Mouse (Mus musculus): ENCODE data around the gene Nipal1.

The Nipal1 gene

DNA sequence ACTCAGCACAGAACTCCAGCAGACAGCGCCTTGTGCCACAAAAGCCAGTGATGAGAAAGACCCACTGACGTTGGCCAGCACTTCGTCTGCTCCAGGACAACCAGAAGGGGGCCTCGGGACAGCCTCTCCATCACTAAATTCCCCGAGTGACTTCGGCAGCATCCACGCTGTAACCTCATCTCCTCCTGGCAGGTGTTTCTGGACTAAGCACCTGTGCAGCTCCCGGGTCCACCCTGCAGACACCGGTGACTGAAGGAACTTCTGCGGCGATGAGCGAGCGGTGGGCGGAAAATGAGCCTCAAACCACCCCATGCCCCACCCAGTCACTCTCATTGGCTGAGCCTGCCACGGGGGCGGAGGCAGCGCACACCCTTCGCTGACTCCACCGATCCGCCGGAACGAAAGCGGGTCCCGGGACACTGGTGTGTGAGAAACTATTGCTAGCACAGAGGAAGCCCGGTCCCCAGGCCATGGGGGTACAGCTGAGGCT, at the start of gene Nipal1:
Gene Nipal1 (plus strand): TSS at position 378 of the 490 bp plus-strand sequence.
- peak; percentile 67 for DNase-seq

DNA sequence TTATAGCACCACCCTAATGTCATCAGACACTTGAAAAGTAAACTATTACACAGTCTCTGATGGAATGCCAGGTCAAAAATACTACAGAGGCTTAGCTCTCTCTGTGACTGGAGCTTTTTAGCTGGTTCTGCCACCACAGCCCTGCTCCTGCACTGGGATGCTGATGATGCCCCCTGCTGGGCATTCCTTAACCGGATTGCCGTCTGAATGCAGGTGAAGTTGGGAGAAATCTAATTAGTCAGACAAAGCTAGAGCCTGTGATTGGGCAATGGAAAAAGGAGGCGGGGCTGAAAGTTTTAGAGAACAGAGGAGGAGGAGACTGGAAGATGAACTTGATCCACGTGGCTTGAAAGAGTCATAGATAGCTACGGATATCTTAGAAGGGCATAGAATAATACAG, 46.6 kb upstream of the Nipal1 start:
- DNase-seq: peak; percentile 77

DNA sequence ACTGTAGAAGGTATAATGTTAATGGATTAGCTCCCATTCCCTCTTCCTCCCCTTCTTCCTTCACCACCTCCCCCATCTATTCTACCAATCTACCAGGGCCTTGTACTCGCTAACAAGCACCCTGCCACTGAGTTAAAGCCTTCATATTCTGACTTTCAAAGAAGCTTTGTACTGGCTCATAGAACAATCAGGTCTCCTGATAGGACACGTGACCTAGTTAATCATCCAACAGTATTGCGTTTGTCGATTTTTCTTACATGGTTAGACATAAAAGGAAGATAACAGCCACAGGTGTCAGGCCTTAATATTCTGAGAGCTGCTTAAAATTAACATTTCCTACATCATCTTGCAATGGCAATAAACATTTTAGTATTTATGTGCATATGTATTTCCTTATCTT, 44.5 kb upstream of the Nipal1 start:
- DNase-seq: no peak

DNA sequence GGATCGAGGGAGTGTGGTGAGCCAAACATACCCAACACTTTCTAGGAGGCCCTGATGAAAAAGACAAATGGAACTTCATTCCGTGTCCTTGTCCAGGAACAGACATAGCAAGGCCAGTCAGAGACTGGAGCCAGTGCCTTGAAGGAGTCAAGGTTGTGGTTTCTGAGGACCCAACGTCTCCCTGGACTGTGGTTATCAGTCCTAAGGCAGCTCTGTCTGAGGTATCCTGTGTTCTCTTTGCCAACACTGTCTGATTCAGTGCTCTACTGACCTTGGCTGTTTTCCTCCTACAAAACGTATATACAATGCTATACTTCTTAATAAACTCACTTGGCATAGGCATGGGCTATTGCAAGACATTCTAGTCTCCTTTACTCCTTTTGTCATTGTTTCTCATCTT, 30.2 kb upstream of the Nipal1 start:
- DNase-seq: no peak

DNA sequence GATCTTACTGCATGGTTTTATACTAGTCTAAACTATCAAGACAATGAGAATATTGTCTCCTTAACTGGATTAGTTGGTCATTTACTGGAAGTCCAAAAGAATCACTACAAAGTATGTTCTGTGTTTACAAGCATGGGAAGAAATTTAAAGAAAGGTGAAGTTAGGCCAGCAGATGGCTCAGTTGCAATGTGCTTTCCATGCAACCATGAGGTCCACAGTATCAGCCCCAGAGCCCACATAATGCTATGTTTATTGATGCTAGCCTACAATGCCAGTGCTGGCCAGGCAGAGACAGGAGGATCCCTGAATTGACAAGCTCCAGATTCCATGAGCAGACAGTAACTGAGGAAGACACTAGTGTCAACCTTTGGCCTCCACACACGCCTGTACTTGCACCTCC, 26.6 kb upstream of the Nipal1 start:
- no peak for DNase-seq

DNA sequence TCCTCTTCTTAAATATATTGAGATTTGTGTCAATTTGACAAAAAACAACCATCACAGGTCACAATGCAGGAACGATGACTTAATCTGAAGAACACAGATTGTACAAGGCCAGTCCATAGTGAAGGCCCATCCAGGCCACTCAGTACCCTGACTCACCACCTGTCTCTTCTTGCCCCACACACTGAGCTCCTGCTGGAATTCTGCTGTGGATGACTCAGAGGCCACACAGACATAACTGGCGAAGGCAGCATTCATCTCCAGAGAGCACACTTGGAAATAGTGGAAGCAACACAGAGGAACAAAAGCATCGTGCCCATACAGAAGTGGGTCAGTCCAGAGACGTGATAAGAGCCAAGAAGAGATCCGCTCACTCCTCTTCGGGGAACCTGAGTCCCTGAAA, 17.6 kb upstream of the Nipal1 start:
- no peak for DNase-seq

DNA sequence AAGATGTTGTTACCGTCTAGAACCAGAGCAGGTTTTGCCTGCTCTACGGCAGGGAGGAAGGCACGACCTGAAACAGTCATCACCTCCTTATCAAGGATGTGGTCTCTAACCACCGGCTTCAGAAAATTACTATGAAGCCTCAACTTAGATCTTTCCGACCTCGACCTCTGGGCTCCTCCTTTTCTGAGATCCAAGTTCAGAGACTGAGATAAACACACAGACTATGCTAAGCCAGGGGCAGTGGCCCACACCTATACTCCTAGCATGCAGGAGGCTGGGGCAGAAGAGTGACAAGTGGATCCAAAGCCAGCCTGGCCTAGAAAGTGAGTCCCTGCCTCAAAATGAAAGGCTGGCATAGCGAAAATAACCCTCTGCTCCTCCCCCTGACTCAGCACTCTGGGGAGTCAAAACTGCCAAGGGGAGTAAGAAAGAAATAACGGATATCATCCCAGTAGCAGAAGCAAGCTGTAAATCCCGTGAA, 12.8 kb upstream of the Nipal1 start:
- DNase-seq: no peak

DNA sequence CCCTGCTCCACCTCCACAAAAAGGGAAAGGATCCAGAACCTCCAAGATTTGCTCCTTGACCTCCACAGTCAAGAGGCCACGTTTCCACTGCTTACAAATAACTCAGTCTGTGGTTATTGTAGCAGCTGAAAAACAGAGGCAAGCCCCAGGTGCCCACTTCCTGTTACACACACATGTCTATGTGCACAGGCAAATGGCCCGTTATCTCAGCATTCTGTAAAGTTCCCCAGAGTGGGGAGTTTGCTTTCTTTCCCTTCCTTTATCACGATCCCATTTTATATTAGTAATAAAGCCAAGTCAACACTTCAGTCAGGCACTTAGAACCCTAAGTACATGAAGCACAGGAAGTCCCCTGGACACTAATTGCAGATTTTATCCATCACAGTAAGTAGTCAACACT, 11.5 kb upstream of the Nipal1 start:
- no peak for DNase-seq

DNA sequence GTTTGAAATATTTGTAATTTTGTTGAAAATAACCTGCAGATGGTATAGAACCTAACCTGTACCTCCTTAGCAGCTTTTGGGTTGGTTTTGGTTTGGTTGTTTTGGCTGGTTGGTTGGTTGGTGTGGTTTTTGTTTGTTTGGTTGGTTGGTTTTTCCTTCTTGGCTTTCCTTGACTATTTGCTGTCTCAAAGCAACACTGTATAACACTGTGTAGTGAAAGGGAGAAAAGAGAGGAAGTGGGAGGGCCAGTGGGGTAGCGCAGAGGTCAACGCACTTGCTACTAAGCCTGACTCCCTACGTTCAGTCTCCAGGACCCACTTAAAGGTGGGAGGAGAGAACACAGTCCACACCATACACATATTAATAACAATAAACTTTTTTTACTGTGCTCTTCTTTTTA, 11.0 kb upstream of the Nipal1 start:
- no peak for DNase-seq

DNA sequence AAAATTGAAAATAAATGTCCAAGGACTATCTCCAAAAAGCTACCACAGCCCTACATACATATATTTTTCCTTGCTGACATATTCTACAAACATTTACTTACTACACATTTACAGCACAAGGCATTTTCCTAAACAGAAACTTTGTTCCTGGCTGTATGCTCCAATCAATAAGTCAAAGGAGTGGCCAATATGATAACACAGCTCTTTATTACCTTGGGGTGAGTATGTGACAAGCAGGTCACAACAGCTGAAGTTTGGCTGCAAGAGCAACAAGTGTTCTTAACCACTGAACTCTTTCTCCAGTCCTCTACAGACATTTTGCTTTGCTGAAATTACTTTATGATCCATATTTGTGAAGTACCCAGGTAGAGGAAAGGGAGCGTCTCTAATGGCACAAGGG, 7.5 kb upstream of the Nipal1 start:
- DNase-seq: no peak

DNA sequence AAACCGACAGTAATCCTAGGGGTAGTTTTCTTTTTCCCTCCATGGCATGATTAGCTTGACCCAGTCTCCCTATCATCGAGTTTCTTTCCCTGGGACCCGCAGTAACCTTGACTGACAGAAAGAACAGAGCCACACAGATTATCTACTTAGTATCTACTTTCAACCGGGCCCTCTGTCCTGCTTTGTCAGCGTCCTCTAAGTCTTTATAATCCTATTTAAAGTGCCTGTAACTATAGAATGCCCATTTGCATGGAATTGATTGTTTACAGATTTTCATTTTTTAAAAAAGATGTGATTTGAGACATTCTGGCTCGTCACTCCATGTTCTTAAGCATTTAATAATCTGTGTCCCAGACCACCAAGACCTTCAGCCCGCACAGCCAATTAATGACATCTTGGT, 3.9 kb upstream of the Nipal1 start:
- no peak for DNase-seq

DNA sequence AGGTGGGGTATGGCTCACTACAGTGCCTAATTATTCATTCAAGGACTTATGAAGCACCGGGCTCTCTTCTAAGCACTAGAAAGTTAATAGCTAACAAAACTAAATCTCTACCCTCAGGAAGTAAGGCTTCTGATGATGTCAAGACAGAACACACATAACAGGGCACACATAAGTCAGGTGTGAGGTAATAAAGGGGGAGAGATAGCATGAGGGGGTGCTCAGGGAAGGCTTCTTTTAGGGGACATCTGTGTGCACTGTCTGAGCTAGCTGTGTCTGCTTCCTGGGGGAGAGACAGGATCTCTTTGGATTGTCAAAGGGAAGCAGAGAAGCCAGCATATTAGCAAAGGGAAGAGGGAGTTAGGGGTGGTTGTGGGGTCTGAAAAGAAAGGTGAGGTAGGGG, 3.4 kb upstream of the Nipal1 start, which contains the start of gene Cnga1:
Gene Cnga1 (minus strand): TSS at position 101 of the 400 bp plus-strand sequence.
- no peak for DNase-seq

DNA sequence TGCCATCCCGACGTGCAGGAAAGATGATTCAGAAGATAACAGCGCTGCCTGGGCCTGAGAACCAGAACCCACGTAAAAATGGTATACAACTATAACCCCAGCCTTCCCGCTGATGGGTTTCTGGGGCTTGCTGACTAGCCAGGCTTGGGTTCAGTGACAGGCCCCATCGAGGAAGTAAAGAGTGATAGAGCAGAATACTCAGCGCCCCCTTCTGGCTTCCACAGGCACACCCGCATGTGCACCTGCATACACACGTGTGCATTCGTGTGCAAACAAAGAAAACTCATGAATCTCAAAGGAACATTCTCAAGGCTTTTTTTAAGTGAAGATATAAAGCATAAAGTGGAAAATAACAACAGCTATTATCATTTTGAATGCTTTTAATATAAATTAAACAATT, 1.5 kb upstream of the Nipal1 start:
- DNase-seq: no peak

DNA sequence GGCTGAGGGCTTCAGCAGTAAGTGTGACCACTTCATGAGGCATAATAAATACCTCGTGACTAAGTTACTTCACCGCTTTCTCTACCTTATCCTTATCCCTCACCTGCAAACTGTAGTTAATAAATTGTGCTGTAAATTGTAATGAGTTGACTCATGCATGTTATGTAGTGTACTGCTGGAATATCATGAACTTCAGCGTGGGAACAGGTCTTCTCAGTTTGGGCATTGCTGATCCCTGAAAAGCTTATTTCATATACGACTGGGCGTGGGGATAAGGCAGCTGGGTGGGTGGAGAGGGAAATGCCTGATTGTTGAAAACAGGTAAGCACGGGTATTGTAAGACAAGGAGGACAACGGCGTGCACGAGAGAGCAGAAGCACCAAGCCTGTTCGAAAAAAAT, 599 bp upstream of the Nipal1 start:
- DNase-seq: no peak

DNA sequence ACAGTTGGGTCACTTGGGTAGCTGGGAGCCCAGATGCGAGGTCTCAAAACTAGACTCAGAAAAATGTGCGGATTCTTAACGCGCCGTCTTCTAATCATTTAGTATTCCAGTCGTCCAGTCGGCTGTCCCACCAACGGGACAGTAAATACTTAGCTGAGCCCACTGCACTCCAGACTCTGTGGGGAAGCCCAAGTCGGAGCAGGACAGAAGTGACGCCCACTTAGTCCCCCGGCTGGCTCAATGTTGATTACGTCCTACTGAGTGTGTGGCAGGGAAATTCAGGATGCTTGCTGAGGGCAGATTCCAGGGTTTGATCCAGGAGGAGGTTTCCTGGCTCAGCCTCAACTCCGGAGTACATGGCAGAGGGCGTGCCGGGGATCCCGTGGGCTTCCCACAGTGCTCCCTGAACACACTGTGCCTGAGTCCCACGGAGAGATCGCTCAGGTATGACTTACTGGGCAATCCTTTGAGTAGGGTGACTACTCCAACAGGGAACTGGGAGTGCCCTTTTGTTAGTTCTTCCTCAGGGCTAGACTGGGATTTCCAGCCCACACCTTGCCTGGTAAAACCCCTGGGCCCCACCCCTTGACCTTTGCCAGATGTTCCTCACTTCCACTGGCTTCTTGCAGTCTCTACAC, 482 bp downstream of the Nipal1 start:
- DNase-seq: no peak

DNA sequence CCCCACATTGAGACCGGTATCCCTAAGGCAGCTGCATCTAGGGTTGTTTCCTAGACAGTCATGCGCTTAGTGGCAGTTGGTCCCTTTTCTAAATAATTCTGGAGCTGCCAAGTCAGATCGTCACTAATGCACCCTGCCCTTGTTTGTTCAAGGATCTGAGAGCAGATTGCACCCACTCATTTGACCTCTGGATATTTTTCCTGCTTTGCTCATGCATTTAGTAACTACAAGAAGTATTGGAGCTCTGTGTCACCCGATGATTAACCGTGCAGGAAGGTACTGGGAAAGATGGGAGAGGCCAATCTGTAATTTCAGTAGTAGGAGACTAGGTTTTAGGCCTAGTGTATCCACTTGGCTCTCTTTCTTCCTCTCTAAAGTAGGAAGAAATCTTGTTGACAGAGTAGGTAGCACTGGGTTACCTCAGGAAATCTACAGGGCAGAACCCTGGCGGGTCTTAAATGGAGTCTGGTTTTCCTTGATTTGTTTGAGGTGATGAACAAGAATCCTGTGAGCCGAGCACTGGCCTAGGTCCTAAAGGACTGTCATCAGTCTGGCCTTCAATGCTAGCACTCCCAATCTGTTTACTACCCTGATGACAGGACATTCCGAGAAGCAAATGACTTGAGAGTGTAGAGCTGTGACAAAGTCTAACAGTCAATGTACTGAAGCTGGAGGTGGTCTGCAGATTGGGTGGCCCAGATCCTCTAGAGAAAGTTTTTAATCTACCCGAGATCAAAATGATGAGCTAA, 1.6 kb downstream of the Nipal1 start:
- DNase-seq: no peak

DNA sequence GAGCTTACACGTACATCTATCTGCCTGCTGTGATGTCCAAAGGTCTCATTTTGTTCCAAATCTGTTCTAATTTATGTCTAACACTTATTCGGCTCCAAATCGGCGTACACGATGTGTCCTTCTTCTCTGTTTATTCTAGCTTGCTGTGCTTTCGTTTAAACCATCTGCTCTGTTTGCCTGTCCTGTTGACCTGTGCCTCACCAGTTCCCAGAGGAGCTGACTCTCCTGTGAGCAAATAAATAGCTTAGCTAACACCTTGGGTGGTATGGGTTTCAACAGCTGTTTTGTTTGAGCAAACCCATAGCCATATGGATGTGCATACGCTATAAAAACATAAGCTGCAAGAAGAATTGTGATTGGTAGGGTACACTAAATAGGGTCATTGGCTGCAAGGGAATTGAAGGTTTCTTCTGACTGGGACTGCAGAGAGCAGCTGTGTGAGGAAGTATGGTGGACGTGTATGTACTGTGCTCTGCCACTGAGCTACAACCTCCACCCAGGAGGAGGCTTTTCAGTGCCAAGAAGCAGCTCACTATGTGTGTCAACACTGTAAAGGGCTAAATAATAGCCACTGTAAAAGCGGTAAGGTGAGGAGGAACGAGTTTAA, 5.6 kb downstream of the Nipal1 start:
- DNase-seq: no peak

DNA sequence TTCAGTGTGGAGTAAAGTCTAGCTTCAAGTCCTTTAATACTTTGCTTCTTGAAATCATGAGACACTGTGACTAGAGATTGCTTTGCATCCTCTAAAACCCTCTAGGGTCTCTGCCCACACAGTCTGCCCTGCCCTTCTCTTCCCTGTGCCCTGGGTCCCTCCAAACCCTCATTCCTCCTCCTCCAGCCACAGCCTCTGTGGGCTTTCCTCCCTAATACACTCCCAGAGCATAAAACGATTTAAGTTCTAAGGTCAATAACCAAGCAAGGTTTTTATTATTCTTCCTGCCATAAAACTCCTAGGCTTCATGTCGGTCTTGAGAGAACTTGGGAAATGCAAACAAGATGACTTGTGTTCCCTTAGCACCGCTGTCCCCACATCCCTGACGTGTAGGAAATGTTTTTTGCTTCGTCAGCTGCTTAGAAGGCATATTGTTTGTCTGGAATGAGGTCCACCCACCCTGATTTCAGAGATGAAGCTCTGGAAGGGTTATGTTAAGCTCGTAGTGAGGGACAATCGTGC, 8.7 kb downstream of the Nipal1 start:
- DNase-seq: no peak

DNA sequence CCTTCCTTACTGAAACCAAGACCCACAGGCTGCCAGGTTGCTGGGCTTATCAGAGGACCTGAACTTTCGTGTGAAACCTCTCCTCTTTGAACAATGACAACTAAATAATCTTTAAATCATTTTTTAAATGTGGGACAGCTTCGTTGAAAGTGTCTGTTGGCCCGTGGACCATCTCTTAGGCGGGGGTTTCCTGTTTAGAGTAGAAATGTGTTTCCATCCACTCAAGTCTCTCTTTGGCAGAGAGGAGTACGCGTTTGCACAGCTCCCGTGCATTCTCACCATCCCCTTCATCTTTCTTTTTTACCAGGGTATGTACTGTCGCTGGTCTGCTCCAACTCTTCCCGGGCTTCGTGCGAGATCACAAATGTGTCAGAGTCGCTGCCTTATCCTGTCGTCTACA, 10.8 kb downstream of the Nipal1 start:
- DNase-seq: no peak

DNA sequence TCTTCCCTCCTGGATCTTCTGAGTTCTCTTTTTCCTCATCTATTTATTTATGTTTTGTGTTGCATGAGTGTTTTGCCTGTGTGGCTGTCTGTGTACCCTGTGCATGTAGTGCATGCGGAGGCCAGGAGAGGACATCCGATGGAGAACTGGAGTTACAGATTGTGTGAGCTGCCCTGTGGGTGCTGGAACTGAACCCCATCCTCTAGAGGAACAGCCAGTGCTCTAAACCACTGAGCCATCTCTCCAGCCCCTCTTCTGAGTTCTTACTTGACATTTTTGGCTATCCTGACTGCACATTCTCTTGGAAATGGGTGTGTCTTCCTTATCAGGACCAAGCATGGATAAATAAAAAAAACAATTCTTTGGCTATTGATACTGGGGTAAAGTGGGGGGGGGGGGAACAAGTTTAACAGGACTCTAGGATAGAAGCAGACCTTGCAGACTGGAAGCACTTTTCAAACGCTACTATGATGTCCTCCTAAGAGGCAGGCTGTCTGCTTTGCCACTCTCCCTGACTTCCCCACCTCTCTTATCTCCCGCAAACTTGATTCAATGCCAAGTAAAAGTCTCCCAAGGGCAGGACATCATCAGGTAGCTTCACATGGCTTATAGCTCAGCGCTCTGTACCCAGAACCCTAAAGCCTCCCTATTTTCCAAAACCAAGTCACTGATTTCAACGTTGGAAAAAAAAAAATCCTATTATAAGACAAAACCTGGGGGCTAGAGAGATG, 13.6 kb downstream of the Nipal1 start:
- DNase-seq: no peak

DNA sequence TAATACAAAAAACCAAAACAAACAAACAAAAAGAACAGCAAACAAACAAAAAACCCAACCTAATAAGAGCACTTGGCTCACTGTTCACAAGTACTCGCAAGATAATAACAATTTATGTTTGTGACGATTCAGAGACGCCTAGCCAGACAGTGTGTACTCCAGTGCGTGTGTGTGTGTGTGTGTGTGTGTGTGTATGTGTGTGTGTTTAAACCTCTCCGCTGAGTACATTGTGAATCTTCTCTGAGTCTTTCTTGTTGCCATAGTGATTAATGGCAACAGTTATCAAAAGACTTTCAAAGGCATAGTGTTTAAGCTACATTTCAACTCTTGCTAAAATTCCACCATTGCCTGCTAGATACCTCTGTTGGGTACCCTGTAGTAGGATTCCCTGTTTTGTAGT, 16.5 kb downstream of the Nipal1 start:
- DNase-seq: no peak

DNA sequence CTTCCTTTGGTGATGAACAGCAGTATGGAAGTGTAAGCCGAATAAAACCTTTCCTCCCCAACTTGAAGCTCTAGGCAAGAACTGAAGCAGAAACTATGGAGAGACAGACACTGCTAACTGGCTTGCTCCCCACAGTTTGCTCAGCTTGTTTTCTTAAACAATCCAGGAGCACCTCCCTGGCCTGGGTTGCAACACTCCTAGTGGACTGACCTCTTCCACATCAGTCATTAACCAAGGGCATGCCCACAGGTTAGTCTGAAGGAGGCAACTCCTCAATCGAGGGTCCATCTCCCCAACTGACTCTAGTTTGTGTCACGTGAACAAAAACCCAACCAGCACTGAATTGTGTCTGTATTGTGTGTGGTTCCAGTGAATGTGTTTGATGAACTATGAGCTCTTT, 17.3 kb downstream of the Nipal1 start:
- no peak for DNase-seq

DNA sequence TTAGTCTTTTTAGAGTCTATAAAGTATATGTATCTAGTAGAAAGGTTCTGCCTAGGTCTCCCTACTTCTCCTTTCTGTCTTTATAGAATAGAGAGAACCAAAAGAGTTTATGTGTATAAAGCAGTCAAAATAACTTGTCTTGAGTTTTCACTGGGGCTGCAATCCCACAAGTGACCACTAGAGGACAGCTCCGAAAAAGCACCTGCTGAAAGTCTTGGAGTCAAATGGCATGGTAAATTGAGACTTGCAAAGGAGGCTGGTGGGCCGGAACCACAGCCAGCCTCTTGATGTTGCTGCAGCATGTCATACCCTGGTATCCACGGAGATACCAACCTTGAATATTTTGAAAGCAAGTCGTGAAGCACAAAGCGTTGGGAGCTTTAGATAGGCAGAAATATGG, 17.7 kb downstream of the Nipal1 start:
- DNase-seq: peak; percentile 49

Measured in kidney, postnatal 14 days (tissue).